Mouse (Mus musculus): ENCODE measurements around the gene Matn1. TPM values are rescaled to one million over a fixed set of nuclear protein-coding genes. Genes with fewer than 3 reads are reported as not detected.

Gene Matn1
- polyA plus RNA-seq, 1 experiment: not detected

DNA sequence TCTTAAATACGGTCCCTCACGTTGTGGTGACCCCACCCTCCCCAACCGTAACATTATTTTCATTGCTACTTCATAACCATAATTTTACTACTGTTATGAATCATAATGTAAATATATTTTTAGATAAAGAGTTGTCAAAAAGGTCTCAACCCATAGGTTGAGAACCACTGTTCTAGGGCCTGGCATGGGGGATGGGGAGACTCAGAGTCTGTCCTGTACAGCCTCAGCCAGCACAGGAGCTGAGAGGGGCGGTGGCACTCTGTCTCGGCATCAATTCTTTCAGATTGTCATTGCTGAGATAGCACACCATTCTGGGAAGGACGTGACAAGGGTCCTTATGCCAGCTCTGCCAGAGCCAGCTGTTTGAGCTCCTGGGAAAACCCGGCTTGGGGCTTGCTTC is 29.7 kb upstream of the Matn1 start:
- no peaks in the 10 kb centered on the region for H3K36me3 ChIP-seq (ENCODE audit: control insufficient read depth)

DNA sequence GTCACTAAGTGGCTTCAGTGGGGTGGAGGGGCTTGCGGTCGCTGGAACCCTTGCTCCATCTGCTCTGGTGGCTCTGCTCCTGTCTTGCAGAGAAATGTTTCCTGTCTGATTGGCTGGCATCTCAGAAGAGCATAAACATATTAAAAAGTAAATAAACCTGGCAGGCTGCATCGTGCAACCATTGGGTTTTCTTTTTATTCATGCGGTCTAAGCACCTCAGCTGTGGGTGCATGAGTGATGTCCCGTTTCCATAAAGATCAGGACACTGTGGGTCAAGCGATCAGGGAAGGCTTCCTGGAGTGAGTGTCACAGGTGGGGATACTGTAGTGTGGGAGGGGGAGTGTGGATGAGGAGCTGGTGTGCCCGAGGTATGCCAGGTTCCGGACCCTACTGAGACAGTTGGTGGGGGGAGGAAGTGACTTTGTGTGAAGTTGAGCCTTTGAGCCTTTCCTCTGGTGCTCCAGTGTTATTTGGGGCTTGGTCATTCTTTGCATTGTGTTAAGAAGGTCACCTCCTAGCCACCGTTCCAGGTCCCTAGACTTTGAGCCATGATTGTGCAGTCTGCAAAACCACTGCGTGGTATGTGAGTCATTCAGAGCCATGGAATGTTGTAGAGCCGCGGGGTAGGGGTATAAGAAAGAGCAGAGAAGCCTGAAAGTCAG is 29.0 kb upstream of the Matn1 start:
- H3K36me3 ChIP-seq (ENCODE audit: control insufficient read depth): no peaks in the 10 kb centered on the region
- no peak overlapping the region for H3K4me3 ChIP-seq (replicated peaks)
- H3K4me1 ChIP-seq (ENCODE audit: control insufficient read depth): peaks cover 9% of the 10 kb centered on the region
- no peaks in the 10 kb centered on the region for H3K9me3 ChIP-seq (ENCODE audit: control insufficient read depth, low read length)
- no peak for TF ChIP-seq GATA1 (IDR thresholded peaks at IDR 0.05; ENCODE audit: low read length)
- TF ChIP-seq TAL1 (IDR thresholded peaks at IDR 0.05; ENCODE audit: low read length): no peak
- no peaks in the 10 kb centered on the region for H3K27me3 ChIP-seq (ENCODE audit: control insufficient read depth)

More for the DNA sequence above, 29.7 kb upstream of the Matn1 start:
- Histone ChIP-seq H3K4me3 (replicated peaks) (no peak overlapping the region), H3K9me3 (ENCODE audit: control insufficient read depth, low read length) (no peaks in the 10 kb centered on the region), H3K27me3 (ENCODE audit: control insufficient read depth) (no peaks in the 10 kb centered on the region), H3K4me1 (ENCODE audit: control insufficient read depth) (peaks cover 10% of the 10 kb centered on the region)
- TF ChIP-seq GATA1 (IDR thresholded peaks at IDR 0.05; ENCODE audit: low read length): no peak
- no peak for TF ChIP-seq TAL1 (IDR thresholded peaks at IDR 0.05; ENCODE audit: low read length)

DNA sequence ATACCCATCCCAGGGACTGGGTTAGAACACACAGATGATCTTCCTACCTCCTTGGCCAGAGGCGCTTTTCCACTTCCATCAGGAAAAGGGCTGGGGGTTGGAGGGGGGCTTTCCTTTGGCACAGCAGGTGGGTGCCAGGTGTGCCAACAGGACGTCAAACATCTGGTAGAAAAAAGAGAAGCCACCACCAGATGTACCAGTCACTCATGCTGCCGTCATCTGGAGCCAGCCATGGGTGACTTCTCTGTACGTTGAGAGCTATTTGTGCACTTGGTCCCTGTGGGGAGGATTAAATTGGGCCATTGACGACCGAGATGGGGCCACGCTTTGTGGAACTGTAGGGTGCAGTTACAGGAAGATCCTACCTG is 28.5 kb upstream of the Matn1 start:
- TF ChIP-seq GATA1 (IDR thresholded peaks at IDR 0.05; ENCODE audit: low read length) (no peak), TAL1 (IDR thresholded peaks at IDR 0.05; ENCODE audit: low read length) (no peak)
- Histone ChIP-seq H3K4me3 (replicated peaks) (no peak overlapping the region), H3K27me3 (ENCODE audit: control insufficient read depth) (no peaks in the 10 kb centered on the region), H3K36me3 (ENCODE audit: control insufficient read depth) (no peaks in the 10 kb centered on the region), H3K9me3 (ENCODE audit: control insufficient read depth, low read length) (no peaks in the 10 kb centered on the region), H3K4me1 (ENCODE audit: control insufficient read depth) (peaks cover 5% of the 10 kb centered on the region)

DNA sequence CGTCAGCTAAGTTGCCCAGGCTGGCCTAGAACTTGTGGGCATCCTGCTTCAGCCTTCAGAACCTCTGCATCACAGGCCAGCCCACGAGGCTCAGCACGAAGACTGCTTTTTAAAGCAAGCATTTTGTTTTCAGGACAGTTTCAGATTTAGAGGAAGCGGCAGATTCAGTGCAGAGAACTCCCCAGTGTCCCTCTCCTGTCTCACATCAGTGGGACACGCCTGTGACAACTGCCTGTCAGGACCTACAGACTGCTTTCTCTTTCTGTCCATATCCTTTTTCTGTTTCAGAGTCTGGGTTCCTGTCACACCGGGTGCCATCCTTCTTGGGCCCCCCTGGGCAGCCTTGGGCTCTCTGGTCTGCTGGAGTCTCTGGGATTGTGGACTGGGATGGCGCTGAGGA is 27.5 kb upstream of the Matn1 start:
- Histone ChIP-seq H3K4me3 (replicated peaks) (no peak overlapping the region), H3K4me1 (ENCODE audit: control insufficient read depth) (peaks cover 2% of the 10 kb centered on the region), H3K27me3 (ENCODE audit: control insufficient read depth) (no peaks in the 10 kb centered on the region), H3K9me3 (ENCODE audit: control insufficient read depth, low read length) (no peaks in the 10 kb centered on the region), H3K36me3 (ENCODE audit: control insufficient read depth) (no peaks in the 10 kb centered on the region)
- TF ChIP-seq GATA1 (IDR thresholded peaks at IDR 0.05; ENCODE audit: low read length) (no peak), TAL1 (IDR thresholded peaks at IDR 0.05; ENCODE audit: low read length) (no peak)

DNA sequence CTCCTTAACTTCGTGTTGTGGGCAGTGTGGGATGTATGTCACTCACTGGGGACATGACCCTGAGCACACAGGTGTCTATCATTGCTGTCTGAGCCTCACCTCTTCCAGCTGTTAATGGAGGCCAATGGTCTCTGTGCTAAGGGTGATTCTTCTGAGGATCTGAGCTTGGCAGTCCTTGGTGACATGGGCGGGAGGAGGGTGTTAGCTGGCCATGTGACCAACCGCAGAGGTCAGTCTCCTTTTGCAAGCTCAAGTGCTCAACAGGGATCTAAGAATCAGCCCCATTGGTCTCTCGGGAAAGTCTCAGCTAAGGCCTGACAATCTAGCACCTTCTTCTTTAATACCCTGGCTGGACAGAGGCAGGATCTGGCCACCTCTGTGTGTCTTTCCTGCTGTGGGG is 26.6 kb upstream of the Matn1 start:
- no peaks in the 10 kb centered on the region for H3K9me3 ChIP-seq (ENCODE audit: control insufficient read depth, low read length)
- TF ChIP-seq TAL1 (IDR thresholded peaks at IDR 0.05; ENCODE audit: low read length) (no peak), GATA1 (IDR thresholded peaks at IDR 0.05; ENCODE audit: low read length) (no peak)
- no peaks in the 10 kb centered on the region for H3K36me3 ChIP-seq (ENCODE audit: control insufficient read depth)
- no peaks in the 10 kb centered on the region for H3K27me3 ChIP-seq (ENCODE audit: control insufficient read depth)
- H3K4me3 ChIP-seq (replicated peaks): no peak overlapping the region
- H3K4me1 ChIP-seq (ENCODE audit: control insufficient read depth): peaks cover 2% of the 10 kb centered on the region

DNA sequence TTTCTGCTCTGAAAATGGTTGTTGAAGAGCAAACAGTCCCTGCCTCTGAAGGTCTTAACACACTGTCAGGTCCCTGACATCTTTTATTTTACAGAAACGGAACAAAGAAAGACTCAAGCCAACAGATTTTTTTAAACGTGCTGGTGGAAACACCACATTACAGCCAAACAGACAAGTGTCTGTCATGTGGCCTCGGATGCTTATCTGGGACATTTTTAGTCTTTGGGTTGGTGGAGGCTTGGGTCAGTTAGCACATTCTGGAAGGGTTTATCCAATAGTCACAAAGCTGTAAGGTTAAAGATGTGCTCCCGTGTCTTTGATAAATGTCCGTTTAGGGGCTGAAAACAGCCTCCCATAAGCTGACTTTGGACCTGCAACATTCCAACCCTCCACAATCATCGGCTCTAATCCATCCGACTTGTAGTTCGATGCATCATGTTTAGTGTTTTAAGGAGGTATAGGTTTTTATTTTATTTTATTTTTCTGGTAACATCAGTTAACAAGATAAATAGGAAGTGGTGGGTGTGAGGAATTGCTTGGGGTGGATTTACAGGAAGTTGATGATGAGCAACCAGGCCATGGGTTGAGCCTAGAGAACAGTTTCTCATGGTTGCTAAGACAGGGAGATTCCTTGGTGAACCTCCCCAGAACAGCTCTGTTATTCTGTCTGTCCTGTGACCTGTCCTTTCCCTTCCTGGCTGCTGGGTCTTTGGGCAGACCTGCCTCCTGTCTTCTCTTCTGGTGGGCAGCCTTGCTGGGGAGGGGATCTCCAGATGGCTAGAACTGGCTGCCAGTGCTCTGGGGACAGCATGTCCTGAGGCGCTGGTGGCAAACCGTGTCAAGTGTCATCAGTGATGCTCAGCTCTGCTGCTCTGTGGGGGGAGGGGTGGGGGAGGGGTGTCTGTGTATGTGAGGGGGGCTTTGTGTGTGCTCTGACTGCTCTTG is 25.1 kb upstream of the Matn1 start:
- Histone ChIP-seq H3K4me1 (ENCODE audit: control insufficient read depth) (peaks cover under 1% of the 10 kb centered on the region), H3K9me3 (ENCODE audit: control insufficient read depth, low read length) (no peaks in the 10 kb centered on the region), H3K4me3 (replicated peaks) (no peak overlapping the region), H3K27me3 (ENCODE audit: control insufficient read depth) (no peaks in the 10 kb centered on the region), H3K36me3 (ENCODE audit: control insufficient read depth) (no peaks in the 10 kb centered on the region)
- no peak for TF ChIP-seq GATA1 (IDR thresholded peaks at IDR 0.05; ENCODE audit: low read length)
- TF ChIP-seq TAL1 (IDR thresholded peaks at IDR 0.05; ENCODE audit: low read length): no peak

DNA sequence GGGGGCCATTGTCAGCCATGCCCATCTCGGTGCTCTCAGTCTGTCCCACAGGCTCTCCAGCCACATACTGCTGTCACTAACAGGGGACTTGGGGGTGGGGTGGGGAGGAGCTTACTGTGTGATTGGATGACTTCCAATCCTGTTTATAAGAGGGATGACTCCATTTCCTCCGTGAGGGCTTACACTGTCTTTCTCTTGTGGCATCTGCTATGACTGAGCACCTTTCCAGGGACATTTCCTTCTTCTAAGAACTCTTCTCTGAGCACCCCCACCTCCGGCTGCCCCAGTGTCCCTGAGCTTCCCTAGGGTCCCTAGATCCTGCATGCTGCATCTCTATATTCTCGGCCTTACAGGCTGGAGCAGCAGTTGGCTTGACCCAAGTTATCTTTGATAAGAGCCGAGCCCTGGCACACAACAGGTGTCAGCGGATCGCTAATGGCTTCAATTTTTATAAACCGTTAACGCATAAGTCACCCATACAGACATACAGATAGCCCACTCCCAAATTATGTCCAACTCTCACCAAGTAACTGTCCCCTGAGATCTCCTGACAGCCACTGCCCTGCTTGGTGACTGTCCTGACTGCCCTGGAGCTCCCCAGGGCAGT is 24.3 kb upstream of the Matn1 start:
- Histone ChIP-seq H3K36me3 (ENCODE audit: control insufficient read depth) (no peaks in the 10 kb centered on the region), H3K9me3 (ENCODE audit: control insufficient read depth, low read length) (no peaks in the 10 kb centered on the region), H3K4me3 (replicated peaks) (no peak overlapping the region), H3K4me1 (ENCODE audit: control insufficient read depth) (no peaks in the 10 kb centered on the region), H3K27me3 (ENCODE audit: control insufficient read depth) (no peaks in the 10 kb centered on the region)
- TF ChIP-seq TAL1 (IDR thresholded peaks at IDR 0.05; ENCODE audit: low read length): no peak

DNA sequence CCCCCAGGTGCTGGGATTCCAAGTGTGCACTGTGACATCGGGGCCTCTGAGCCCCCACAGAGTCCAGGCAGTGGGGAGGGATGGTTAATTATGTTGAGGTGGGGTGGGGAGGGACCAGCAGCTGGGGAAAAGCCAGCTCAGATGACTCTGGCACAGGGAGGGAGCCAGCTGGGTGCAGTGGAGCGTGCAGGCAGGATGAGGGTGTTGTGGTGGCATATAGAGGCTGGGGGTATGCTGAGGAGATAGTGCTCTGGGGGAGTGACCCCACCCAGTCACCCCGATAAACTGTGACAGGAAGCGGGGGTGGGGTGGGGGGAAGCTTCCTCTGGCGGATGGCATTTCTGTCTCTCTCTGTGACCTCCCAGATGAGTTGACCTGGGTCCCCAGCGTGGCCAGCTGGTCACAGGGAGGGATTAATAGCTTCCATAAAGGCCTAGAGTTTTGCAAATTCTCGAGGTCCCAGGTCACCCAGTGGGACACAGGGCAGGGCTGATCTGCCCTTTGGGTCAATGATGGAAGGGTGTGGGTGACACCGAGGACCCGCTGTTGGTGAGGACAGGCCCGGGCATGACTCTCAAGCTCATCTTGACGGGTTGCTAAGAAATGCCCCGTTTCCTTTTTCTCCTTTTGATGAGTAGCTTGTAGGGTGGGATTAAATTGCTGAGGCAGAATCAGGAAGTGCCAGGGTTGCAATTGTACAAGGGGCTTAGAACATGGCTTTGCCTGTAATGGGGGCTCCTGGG is 23.1 kb upstream of the Matn1 start:
- no peak for TF ChIP-seq GATA1 (IDR thresholded peaks at IDR 0.05; ENCODE audit: low read length)
- no peak for TF ChIP-seq TAL1 (IDR thresholded peaks at IDR 0.05; ENCODE audit: low read length)
- Histone ChIP-seq H3K4me1 (ENCODE audit: control insufficient read depth) (no peaks in the 10 kb centered on the region), H3K36me3 (ENCODE audit: control insufficient read depth) (no peaks in the 10 kb centered on the region), H3K4me3 (replicated peaks) (no peak overlapping the region), H3K27me3 (ENCODE audit: control insufficient read depth) (no peaks in the 10 kb centered on the region), H3K9me3 (ENCODE audit: control insufficient read depth, low read length) (no peaks in the 10 kb centered on the region)
